Mouse (Mus musculus) heart, embryonic 14.5 days (tissue): ENCODE measurements around the gene Zfp354b. TPM values are rescaled to one million over a fixed set of nuclear protein-coding genes. Genes with fewer than 3 reads are reported as not detected.

Experiments used
- ATAC-seq: fragments of 200-750 bp; cut with Nextera tagmentation; 2 replicates; pipeline ENCODE4 v1.8.0; 2017; ENCODE audit warnings: low read depth, moderate TSS enrichment; ENCODE audit not compliant: insufficient number of reproducible peaks, insufficient read depth, low FRiP score
- H3K27ac ChIP-seq, 2 experiments: fragments of 200-500 bp in 1 of 2; fragments of 300-500 bp in 1 of 2; sonication (generic) in 1 of 2; replicated peaks in 1 of 2; 2 replicates each; pipeline ENCODE4 v1.5.1; 2012 to 2014; ENCODE audit warnings: low read depth in 2 of 2, low read length in 2 of 2, control low read depth in 1 of 2, mild to moderate bottlenecking in 1 of 2, mixed read lengths in 1 of 2; ENCODE audit not compliant: control insufficient read depth in 1 of 2, insufficient read depth in 1 of 2
- H3K27me3 ChIP-seq: fragments of 300-500 bp; sonication (generic); 2 replicates; pipeline ENCODE4 v1.6.1; 2014; ENCODE audit warnings: mild to moderate bottlenecking, low read length, control low read depth; ENCODE audit not compliant: control insufficient read depth, insufficient read depth
- H3K36me3 ChIP-seq: fragments of 300-500 bp; sonication (generic); 2 replicates; pipeline ENCODE4 v1.6.1; 2014; ENCODE audit warnings: mild to moderate bottlenecking, control low read depth, low read length, mixed read lengths; ENCODE audit not compliant: control insufficient read depth, insufficient read depth
- H3K4me1 ChIP-seq, 2 experiments: fragments of 200-500 bp in 1 of 2; fragments of 300-500 bp in 1 of 2; sonication (generic) in 1 of 2; 2 replicates each; pipeline ENCODE4 v1.6.1; 2012 to 2014; ENCODE audit warnings: low read length in 2 of 2, control low read depth in 1 of 2, mixed read lengths in 1 of 2; ENCODE audit not compliant: control insufficient read depth in 2 of 2, insufficient read depth in 2 of 2
- H3K4me2 ChIP-seq: fragments of 300-500 bp; sonication (generic); 2 replicates; pipeline ENCODE4 v1.6.1; 2014; ENCODE audit warnings: mild to moderate bottlenecking, low read length
- H3K4me3 ChIP-seq, 2 experiments: fragments of 200-500 bp in 1 of 2; fragments of 300-500 bp in 1 of 2; sonication (generic) in 1 of 2; 2 replicates each; pipeline ENCODE4 v1.5.1; 2012 to 2014; ENCODE audit warnings: low read length in 2 of 2, mild to moderate bottlenecking in 2 of 2, control low read depth in 1 of 2, low read depth in 1 of 2, moderate library complexity in 1 of 2; ENCODE audit not compliant: control insufficient read depth in 1 of 2, insufficient read depth in 1 of 2
- H3K9ac ChIP-seq: fragments of 300-500 bp; sonication (generic); 2 replicates; pipeline ENCODE4 v1.6.1; 2014; ENCODE audit warnings: mild to moderate bottlenecking, low read length
- H3K9me3 ChIP-seq: fragments of 300-500 bp; sonication (generic); 2 replicates; pipeline ENCODE4 v1.6.1; 2016; ENCODE audit warnings: low read length, control low read depth; ENCODE audit not compliant: control insufficient read depth
- WGBS: fragments of 180-500 bp; shearing (Covaris S2); extraction: QIAGEN DNeasy Blood & Tissue Kit; methylation state at CpG from one replicate; pipeline ENCODE4 v1.1.7; 2014; 5-methylcytosine and 5-hydroxymethylcytosine counted together
- polyA plus RNA-seq: library from polyadenylated mRNA; unstranded; fragments of >200 nt; fragmentation: Nextera tagmentation; extraction: Ambion mirVana; gene quantifications from 2 replicates; pipeline ENCODE4 v1.2.1, GENCODE M21; 2014

Gene Zfp354b
- polyA plus RNA-seq, 1 experiment from 2014 or later, result 0.77 TPM

- no peak overlapping the region for H3K27ac ChIP-seq
- peaks cover 0 to 3% of the 10 kb centered on the region in 2 experiments; a peak in 1 of 4 replicates for H3K4me1 ChIP-seq
- WGBS, result 90% methylated on average over 1 of the region's 1 CpGs
- ATAC-seq, result no peak
- no peak overlapping the region for H3K4me2 ChIP-seq
- H3K9me3 ChIP-seq, result no peaks in the 10 kb centered on the region
- no peak overlapping the region for H3K4me3 ChIP-seq
- no peaks in the 10 kb centered on the region for H3K27me3 ChIP-seq
- peaks cover 35% of the 10 kb centered on the region for H3K36me3 ChIP-seq
- H3K9ac ChIP-seq, result no peak overlapping the region
These were observed 18.1 kb downstream of the Zfp354b start for GRCm38 (mm10) chr11:50913301-50913700.

GRCm38 (mm10) chr11:50908136-50908535 lies 23.3 kb downstream of the Zfp354b start:
- Histone ChIP-seq H3K36me3 (peaks cover 81% of the 10 kb centered on the region), H3K9me3 (peaks cover 24% of the 10 kb centered on the region), H3K27ac (no peak overlapping the region), H3K9ac (no peak overlapping the region), H3K4me2 (no peak overlapping the region), H3K27me3 (no peaks in the 10 kb centered on the region), H3K4me1 (no peaks in the 10 kb centered on the region), H3K4me3 (no peak overlapping the region)
- ATAC-seq, result no peak
- 86% methylated on average over 5 of the region's 5 CpGs for WGBS

- 64% methylated on average over 1 of the region's 1 CpGs for WGBS
- H3K4me1 ChIP-seq, result no peaks in the 10 kb centered on the region
- peaks cover 61% of the 10 kb centered on the region for H3K9me3 ChIP-seq
- H3K27ac ChIP-seq, result no peak overlapping the region
- H3K36me3 ChIP-seq, result peaks cover 28% of the 10 kb centered on the region
- no peak overlapping the region for H3K4me3 ChIP-seq
- ATAC-seq, result no peak
- H3K4me2 ChIP-seq, result no peak overlapping the region
- no peak overlapping the region for H3K9ac ChIP-seq
- no peaks in the 10 kb centered on the region for H3K27me3 ChIP-seq
These were observed 34.1 kb downstream of the Zfp354b start for GRCm38 (mm10) chr11:50897359-50897758.

GRCm38 (mm10) chr11:50892441-50892840 lies 39.0 kb downstream of the Zfp354b start:
- Histone ChIP-seq H3K9me3 (peaks cover 15% of the 10 kb centered on the region), H3K4me1 (no peaks in the 10 kb centered on the region), H3K36me3 (no peaks in the 10 kb centered on the region), H3K9ac (no peak overlapping the region), H3K27me3 (no peaks in the 10 kb centered on the region), H3K4me3 (no peak overlapping the region), H3K27ac (no peak overlapping the region), H3K4me2 (no peak overlapping the region)
- no peak for ATAC-seq
- 35% methylated on average over 2 of the region's 2 CpGs for WGBS

GRCm38 (mm10) chr11:50887390-50888128 lies 43.9 kb downstream of the Zfp354b start, which contains the start of gene Zfp454:
Zfp454 (minus strand) TSS chr11:50887651.
- Histone ChIP-seq H3K9me3 (peaks cover 2% of the 10 kb centered on the region; the same call in 1 of the 2 replicates), H3K4me3 (peak within 1 kb of the TSS; percentile 51 to 52), H3K36me3 (peaks cover 11% of the 10 kb centered on the region), H3K4me1 (peaks cover 0 to 8% of the 10 kb centered on the region in 2 experiments; a peak in 3 of 4 replicates), H3K4me2 (peak within 1 kb of the TSS; percentile 87), H3K27ac (peak within 1 kb of the TSS; percentile 20 to 68; a peak in 2 of 4 replicates), H3K27me3 (no peaks in the 10 kb centered on the region), H3K9ac (peak within 1 kb of the TSS; percentile 76)
- ATAC-seq, result peak; percentile 78
- 5% methylated on average over 26 of the region's 26 CpGs for WGBS

GRCm38 (mm10) chr11:50886933-50887293 lies 44.5 kb downstream of the Zfp354b start:
- no peak for ATAC-seq
- Histone ChIP-seq H3K9me3 (no peaks in the 10 kb centered on the region), H3K9ac (peak overlapping the region; percentile 76), H3K4me2 (peak overlapping the region; percentile 87), H3K36me3 (peaks cover 16% of the 10 kb centered on the region), H3K27ac (peak overlapping the region; percentile 20 to 68; a peak in 2 of 4 replicates), H3K4me3 (peak overlapping the region; percentile 51 to 52), H3K4me1 (peaks cover 0 to 8% of the 10 kb centered on the region in 2 experiments; a peak in 3 of 4 replicates), H3K27me3 (no peaks in the 10 kb centered on the region)
- WGBS, result 31% methylated on average over 10 of the region's 10 CpGs

- Histone ChIP-seq H3K4me3 (peak overlapping the region; percentile 51 to 52), H3K36me3 (peaks cover 16% of the 10 kb centered on the region), H3K27ac (no peak overlapping the region), H3K4me2 (peak overlapping the region; percentile 87), H3K27me3 (no peaks in the 10 kb centered on the region), H3K9me3 (no peaks in the 10 kb centered on the region), H3K9ac (peak overlapping the region; percentile 76), H3K4me1 (peaks cover 0 to 8% of the 10 kb centered on the region in 2 experiments; a peak in 3 of 4 replicates)
- WGBS, result 56% methylated on average over 8 of the region's 8 CpGs
- ATAC-seq, result no peak
These were observed 45.1 kb downstream of the Zfp354b start for GRCm38 (mm10) chr11:50886231-50886932.
